Mouse (Mus musculus) adrenal gland, adult 18-20 months (tissue): Measurements from ENCODE around the gene Tle2. TPM values are rescaled to one million over a fixed set of nuclear protein-coding genes. Genes with fewer than 3 reads are reported as not detected.

Experiments used
- DNase-seq, 2 experiments: peaks; one replicate each; pipeline ENCODE4 v3.0.0; 2021 to 2022; ENCODE audit warnings: low spot score in 2 of 2
- total RNA-seq, 2 experiments: library from RNA; stranded (reverse); gene quantifications; 1 replicate in 1 of 2; 2 replicates in 1 of 2; pipeline ENCODE4 v1.2.3; 2021

Gene Tle2
- total RNA-seq, 2 experiments from 2014 or later, result 58.2 to 65.6 TPM

DNA sequence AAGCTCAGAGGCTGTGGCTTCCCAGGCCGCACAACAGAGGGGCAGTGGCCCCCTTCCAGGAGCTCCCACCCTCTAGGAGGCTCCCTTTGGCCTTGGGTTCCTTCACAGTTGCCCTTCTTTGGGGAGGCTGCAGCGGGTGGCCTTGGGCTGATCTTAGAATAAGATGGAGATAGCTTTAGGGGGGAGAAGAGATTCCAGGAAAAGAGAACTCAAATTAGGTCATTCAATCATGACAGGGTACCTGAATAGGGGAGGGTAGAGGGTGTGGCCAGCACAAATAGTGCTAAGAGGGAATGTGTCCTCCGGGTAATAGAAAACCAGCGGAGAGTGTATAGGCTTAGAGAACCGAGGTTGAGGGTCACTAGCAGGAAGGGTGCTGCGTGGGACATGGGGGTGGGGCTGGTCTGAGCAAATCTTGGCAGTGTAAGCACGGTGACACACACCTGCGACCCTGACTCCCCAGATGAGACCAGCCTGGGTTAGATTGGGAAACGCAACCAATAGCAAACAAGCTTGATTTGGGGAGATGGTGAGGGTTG lies 2.2 kb upstream of the Tle2 start:
- no peak for DNase-seq

DNA sequence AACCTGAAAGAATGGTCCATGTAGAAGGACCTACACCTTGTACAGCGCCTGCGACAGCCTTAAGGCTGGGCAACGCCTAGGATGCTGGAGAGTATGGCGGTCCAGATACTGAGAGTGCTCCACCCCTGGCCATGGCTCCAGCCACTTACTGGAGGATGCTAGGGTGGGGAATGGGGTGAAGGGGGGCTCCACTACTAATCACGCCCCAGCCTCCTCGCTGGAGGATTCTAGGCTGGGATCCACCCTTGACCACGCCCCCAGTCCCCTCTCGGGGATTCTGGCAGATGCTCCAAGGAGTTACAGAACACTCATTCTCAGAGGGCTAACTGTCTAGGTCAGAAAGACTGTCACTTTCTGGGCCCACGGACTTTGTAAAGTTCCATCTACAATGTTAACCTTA lies 1.4 kb upstream of the Tle2 start:
- no peak for DNase-seq

DNA sequence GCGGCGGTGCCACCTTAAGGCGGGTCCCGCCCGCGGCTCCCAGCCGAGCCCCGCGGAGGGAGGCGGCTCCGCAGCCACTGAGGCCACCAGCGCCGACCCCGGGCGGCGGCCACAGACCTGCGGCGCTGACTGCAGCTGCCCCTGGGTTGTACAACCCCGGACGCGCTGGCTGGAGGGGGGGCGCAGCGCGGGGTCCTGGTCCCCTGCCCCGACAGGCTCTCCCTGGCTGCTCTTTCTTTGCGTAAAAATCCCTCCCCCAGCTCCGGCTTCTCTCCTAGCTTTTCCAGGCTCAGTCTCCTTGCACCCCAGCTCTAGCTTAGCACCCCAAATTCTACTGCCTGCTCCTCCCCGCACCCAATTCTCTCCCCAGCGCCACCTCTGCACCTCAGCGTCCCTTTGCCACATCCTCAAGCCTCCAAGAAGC lies 859 bp downstream of the Tle2 start:
- DNase-seq, result peak; percentile 58 to 72

DNA sequence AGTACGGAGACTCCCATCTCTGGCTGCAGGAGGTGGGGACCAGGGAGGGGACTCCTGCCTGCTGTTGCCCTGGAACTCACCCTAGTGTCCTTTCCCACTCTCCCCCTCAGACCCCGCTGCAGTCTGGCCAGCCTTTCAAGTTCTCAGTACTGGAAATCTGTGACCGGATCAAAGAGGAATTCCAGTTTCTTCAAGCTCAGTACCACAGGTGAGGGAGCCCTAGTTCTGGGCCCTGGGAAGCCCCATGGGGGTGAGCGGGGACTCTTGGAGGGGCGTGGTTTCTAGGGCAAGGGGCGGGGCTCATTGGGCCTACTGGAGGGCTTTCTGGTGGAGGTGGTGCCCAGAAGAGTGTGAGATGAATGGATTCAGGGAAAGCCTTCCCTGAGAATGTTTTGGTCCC lies 1.3 kb downstream of the Tle2 start:
- DNase-seq, result no peak

DNA sequence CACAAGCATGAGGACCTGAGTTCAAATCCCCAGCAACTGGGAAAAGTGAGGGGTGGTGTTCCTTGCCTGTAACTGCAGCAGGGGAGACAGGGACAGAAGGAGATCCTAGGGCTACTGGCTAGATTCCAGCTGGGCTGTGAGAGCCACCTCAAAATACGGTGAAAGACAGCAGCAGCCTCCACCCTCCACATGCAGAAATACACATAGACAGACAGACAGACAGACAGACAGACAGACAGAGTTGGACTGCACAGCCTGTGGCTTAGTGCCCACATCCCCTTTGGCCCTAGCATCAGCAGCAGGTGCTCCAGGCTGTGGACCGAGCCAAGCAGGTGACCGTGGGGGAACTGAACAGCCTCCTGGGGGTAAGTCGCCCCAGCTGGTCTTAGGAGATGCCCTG lies 5.6 kb downstream of the Tle2 start:
- DNase-seq, result no peak

DNA sequence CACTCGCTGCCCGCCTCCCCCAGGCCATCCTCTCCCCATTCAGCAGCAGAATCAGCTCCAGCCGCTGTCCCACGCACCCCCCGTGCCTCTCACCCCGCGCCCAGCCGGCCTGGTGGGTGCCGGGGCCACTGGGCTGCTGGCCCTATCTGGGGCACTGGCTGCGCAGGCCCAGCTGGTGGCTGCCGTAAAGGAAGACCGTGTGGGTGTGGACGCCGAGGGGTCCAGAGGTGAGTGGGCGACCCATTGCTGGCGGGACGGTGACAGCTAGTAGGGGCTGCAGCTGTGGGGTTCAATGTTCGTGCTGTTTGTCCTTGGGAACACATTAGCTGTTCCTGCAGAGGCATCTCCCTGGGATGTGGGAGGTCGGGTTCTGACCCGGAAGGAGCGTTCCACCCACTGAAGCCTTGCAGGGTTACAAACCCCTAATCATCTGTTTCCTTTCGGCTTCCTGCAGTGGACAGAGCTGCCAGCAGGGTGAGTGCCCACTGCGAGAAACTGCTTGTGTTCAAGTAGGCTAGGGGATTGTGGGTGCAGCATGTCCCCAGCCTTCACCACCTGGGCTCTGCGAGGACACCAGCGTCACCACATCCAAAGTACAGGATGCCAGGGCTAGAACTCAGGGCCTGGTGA lies 6.2 kb downstream of the Tle2 start:
- no peak for DNase-seq

DNA sequence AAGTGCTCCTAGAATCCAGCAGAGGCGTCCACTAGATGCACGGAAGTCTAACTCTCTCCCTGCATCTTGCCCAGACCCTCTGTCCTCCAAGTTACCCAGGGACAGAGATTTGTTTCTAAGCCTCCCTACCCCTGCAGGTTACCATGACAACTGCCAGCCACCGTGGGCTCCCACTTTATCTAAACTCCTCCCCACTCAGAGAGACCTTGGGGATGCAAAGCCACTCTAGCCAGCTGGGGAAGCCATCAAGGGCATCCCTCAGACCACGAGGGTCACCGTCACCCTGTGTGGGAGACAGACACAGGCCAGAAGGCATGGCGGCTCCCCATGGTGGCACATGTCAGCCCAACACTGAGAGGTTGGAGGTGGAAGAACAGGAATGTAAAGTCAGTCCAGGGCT lies 9.0 kb downstream of the Tle2 start:
- DNase-seq, result no peak

DNA sequence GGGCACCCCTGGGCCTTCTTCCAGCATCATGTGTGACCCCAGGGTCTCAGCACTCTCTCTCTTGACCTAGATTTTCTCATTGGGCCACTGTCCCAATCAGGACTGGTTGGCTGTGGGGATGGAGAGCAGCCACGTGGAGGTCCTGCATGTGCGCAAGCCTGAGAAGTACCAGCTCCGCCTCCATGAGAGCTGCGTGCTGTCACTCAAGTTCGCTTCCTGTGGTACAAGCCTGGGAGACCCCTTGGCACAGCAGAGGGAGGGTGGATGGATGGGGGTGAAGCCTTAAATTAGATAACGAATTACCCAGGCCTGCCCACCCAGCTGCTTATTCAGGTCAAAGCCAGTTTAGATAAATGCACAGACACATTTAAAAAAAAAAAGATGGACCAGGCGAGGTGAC lies 14.4 kb downstream of the Tle2 start:
- DNase-seq, result no peak

DNA sequence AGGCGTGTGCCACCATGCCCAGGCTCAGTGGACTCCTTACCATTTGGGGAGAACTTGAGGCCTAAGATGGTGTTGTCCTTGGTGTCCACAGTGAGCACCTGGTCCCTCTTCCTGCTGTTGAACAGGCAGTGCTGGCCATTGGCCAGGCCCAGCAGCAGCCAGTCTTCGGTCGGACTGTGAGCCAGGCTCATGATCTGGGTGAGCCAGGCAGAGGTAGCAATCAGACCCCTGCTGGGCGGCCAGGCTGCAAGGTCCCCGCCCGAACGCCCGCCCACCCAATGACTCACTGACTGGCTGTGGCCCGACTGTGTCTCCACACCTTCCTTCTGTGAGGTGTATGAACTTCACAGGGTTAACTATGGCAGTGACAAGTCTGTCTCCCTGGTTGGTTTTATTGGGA lies 17.5 kb downstream of the Tle2 start:
- DNase-seq, result no peak

DNA sequence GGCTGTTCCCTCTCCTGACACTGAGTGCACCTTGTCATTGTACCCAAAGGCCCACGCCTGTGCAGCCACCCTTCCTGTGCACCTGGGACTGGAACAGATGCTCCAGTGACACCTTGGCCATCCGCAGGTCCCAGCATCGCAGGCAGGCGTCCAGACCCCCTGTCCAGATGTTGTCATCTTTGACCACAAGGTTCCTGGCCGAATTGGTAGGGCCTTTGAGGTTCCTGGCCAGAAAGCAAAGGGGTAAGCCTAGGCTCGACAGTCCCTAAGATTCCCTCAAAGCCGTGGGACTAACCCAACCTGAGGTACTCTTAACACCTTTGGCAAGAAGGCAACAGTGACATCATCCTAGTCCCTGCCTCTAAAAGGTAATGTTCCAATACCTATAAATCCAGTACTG lies 18.3 kb downstream of the Tle2 start:
- no peak for DNase-seq

DNA sequence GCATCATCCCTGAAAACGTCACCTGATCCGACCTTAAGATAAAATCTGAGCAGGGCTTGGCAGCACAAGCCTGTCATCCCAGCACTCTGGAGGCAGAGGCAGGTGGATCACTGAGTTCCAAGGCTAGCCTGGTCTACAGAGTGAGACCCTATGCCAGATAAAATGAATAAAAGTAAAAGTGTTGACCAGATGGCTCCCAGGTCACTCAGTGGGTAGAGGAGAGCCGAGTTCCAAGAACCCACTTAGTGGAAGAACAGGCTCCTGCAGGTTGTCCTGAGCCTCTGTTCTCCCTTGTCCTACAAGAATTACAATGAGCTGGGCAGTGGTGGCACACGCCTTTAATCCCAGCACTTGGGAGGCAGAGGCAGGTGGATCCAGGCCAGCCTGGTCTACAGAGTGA lies 18.9 kb downstream of the Tle2 start:
- no peak for DNase-seq

DNA sequence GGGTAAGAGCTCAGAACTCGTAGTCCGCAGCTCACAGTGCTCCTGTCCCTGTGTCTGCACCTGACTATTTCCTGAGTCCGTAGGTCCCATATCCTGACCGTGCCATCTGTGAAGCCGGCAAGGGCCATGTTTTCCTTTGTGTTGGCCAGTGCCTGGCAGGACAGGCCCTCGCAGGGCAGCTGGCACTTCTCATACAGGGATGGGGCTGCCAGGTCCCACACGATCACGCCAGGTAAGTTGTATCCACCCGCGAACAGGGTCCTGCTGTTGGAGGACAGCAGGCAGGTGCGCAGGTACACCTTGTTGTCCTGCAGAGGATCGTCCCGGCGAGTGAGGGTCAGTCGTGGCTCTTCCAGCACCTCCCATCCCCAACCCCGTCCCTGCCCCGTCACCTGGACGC lies 19.6 kb downstream of the Tle2 start:
- no peak for DNase-seq

DNA sequence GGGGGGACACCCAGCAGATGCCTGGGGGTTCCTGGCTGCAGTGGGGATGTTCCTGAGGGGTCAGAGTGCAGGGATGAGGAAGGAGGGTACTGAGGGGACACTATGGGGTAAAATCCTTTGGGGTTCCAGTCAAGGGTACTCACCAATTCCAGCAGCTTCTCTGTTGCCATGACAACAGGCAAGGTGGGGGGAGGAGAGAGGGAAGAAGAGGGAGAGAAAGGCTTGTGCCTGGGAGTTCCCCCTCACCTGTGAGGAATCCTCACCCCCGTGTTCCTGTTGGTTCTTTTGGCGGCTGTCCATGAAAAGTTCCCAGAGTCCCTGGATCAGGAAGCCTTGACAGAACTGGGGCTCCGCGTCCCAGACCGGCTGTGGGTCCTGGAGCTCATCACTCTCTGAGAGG lies 21.2 kb downstream of the Tle2 start:
- no peak for DNase-seq

DNA sequence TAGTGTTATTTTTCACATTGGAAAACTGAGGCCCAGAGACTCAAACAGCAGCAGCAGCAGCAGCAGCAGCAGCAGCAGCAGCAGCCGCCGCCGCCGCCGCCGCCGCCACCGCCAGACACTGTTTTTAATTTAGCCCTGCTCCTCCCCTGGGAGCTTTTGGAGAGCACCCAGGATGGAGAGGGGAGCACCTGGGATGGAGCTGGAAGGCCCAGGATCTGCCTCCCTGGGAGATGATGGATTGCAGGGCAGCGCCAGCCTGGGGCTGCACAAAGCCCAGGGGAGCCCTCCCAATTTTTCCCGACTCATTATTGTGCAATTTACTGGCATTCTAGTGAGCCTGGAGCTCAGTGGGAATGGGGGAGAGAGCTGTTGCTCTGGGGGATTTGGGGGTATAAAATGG lies 22.2 kb downstream of the Tle2 start:
- peak in 1 of 2 experiments; percentile 45 for DNase-seq

DNA sequence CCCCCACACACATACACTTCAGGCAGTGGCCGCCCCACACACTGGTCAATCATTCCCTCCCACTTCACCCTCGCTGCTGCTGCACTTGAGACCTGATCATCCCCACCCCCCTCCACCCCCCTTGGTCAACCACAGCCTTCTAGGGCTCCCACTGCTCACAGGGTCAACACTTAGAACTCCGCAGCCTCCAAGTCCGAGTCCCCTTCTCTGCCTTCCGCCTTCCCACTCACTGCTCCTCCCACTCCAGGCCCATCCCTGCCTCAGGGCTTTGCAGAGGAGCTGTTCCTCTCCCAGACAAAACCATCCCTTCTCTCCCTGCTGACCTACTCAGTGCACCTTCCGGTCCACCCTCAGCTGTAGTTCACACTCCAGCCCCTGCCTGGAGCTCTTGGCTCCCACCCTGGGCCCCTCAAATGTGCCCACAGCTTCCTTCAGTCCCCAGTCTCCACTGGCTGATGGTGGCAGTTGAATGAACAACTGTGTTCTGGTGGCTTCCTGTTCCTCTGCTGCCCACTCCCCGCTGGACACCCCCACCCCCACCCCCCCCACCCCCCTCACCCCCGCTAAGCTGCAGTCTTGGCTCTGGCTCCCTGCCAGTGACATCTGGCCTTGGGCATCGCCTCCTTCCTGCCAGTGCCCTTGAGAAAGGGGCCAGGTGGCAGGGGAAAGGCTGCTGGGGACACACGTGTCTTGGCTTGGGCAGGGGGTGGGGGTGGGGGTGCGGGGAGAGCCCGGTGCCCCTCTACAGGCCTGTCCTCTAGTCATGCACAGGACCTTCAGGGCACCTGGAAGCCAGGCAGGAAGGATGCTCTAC lies 23.0 kb downstream of the Tle2 start:
- peak; percentile 47 to 52 for DNase-seq

DNA sequence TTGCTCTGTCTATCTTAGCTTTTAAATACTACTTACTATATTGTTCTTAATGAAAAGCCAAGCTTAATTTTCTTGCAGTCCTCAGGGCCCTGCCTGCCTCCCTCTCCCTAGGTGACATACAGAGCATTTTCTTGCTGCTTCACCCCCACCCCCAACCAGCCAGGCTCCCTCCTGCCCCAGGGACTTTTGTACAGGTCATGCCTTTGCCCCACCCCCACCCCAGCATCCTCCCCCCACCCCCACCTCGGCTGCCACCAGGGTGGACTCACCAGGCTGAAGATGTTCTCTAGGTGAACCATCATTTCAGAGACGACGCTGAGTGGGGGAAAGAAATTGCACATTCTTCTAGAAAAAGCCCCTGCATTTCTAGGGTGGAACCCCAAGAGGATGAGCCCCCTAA lies 24.0 kb downstream of the Tle2 start:
- DNase-seq, result no peak

DNA sequence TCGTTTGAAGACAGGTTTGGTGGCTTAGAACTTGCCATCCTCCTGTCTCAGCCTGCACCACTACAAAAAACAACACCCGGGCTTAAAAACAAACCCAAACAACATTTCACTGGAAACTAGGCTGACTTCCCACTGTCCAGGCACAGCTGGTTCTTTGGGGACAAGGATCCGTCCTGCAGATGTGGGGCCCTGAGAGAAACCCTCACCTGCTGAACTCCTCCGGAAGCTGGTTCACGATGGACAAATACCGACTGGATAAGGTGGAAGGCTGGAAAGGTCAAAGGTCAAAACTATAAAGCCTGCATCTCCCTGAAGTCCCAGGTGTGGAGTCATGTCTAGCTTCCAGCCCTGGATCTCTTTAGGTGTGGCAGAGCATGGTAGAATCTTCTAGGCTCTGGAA lies 24.5 kb downstream of the Tle2 start:
- DNase-seq, result no peak

DNA sequence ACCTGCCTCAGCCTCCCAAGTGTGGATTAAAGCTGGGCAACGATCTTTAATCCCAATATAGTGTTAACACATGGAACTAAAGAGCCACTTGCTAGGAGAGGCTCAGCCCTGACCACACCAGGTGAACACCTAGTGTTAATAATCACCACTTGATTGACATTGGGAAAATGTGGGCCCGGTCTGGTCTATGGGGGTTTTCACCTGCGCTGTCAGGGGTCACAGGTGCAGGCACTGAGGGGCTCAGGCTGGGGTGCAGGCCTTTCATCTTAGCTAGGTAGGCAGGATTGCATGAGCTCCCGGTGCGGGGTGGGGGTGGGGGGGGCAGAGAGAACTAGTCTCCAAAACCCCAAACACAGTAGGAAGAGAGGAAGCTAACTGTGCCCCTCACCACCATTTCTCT lies 25.3 kb downstream of the Tle2 start:
- DNase-seq, result no peak

DNA sequence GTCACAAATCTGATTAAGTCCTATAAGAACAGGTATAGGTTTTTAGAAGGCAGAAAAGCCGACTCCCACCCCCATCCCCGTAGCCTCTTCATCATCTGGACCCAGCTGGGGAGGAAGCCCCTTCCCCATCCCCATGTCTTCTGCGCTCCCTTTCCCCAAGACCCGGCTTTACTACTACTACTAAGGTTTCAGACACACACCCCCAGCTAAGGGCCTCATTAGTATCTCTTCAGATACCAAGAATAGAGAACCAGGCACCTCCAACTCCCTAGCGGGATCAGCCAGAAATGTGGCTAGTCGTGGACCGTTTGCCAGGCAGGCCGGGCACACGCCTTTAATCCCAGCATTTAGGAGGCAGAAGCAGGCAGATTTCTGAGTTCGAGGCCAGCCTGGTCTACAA lies 25.7 kb downstream of the Tle2 start:
- DNase-seq, result no peak

DNA sequence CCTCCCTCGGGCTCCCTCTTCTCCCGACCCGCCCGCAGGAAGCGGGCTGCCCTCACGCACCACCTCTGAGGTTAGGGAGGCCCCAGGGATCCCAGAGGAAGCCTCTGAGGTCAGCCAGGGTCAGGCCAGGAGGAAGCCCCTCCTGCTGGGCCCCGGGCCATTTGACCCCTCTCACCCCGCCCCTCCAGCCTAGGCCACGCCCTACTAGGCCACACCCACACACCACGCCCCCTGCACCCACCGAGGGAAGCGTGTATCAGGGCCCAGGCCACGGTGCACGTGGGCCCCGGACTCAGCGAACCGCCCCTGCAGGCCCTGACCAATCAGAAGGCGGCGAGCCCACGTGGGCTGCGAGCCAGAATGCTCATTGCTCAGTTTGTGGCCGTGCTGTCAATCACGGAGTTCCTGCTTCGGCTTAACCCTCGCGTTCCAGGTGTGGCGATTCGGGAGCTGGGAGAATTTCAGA lies 26.4 kb downstream of the Tle2 start, which contains the start of gene Tle6:
Gene Tle6 (minus strand): TSS at position 336 of the 466 bp plus-strand sequence.
- DNase-seq, result peak; percentile 93 to 94

DNA sequence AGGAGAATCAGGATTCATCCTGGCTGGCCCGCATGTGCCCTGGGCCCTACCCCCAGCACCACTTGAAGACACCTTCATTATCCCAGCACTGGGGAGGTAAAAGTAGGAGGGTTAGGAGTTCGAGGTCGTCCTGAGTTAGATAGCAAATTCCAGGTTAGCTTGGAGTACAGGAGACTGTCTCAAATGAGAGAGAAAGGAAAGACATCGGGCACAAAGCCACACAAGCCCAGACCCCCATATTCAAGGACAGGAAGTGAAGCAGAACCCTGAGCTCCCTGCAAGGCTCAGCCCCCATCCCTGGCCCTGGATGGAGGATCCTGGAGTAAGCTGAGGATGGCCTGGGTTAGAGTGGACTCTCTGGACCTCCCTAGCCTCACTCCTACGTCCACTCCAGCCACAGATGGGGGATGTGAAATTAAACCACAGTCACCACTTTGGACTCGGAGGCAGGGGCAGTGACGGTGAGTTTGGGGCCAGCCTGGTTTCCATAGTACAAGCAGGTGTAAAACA lies 27.1 kb downstream of the Tle2 start:
- no peak for DNase-seq

DNA sequence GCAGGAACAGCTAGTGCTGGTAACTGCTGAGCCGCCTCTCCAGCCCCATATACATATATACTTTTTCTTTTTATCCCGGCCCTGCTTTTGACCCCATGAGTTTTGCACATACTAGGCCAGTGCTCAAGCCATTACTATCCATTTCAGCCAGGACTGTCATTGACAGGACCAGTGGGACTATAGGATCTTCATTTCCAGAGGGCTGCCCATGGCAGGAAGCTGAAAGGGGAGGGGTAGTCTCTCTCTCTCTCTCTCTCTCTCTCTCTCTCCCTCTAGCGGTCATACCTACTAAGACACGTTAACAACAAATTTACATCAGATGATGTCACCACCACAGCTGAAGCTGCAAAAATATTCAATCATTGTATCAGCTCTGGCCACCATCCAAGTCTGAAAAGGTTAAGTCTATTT lies 28.4 kb downstream of the Tle2 start:
- no peak for DNase-seq
